27 mouse cellular contexts compared by ENCODE assay signal in the genomic region with DNA sequence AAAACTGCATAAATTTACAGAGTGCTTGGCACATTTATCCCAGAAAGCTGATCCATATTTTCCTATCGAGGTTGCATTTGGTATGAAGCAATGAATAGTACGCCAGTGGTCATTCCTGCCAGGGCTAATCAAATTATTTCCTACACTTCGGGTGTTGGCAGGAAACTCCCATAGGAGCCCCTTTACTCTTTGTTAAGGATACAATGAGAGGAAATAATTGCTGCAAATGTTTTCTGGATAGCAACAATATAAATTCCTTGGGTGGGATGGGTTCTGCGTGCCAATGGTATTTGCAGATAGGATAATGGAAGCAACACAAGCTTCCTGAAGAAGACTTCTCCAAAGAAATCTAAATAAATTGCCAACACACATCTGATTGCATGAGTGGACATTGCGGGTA.
A peak's percentile ranks its signal among the peaks of the same experiment; 100 is the strongest.
DNase-seq lines count a peak whose midpoint lies in the region; ATAC-seq and TF ChIP-seq lines count a peak whose summit lies in the region.
"Had no signal": no experiment of that assay in that cellular context is flagged by ENCODE, and none has a peak within 500 bp of the region (broad histone marks: within the 10 kb centered on the region; RNA-seq: fewer than 3 reads in every experiment).

No protein-coding gene starts in this region.

- no peaks in the 10 kb centered on the region for H3K36me3 ChIP-seq in kidney, adult 2 months (ENCODE audit: control insufficient read depth, insufficient read depth, low read length)
- H3K36me3 ChIP-seq in hindbrain, postnatal 0 days (ENCODE audit: insufficient read depth, low read length): no peaks in the 10 kb centered on the region
- H3K36me3 ChIP-seq: embryonic facial prominence, embryonic 12.5 days; embryonic facial prominence, embryonic 15.5 days; G1E; hindbrain, embryonic 15.5 days had no signal

- no peaks in the 10 kb centered on the region for H3K27me3 ChIP-seq in kidney, adult 2 months (replicated peaks; ENCODE audit: control insufficient read depth, insufficient read depth, low read length)
- H3K27me3 ChIP-seq in hindbrain, postnatal 0 days (ENCODE audit: insufficient read depth, low read length): no peaks in the 10 kb centered on the region
- H3K27me3 ChIP-seq: CH12.LX; embryonic facial prominence, embryonic 12.5 days; embryonic facial prominence, embryonic 15.5 days; hindbrain, embryonic 15.5 days had no signal

- H3K4me3 ChIP-seq in kidney, adult 2 months (ENCODE audit: insufficient read depth, low read depth, low read length): no peak overlapping the region
- no peak overlapping the region for H3K4me3 ChIP-seq in lung, adult 2 months (replicated peaks; ENCODE audit: extremely low read depth, low read depth, low read length)
- no peak overlapping the region for H3K4me3 ChIP-seq in hindbrain, postnatal 0 days (ENCODE audit: low read length)
- H3K4me3 ChIP-seq: embryonic facial prominence, embryonic 12.5 days; embryonic facial prominence, embryonic 15.5 days; gastrocnemius, adult 2 months; hindbrain, embryonic 15.5 days had no signal

- TF ChIP-seq CTCF in kidney, adult 2 months (conservative IDR thresholded peaks at IDR 0.05; ENCODE audit: insufficient read depth, insufficient read length, low read depth, low read length): no peak
- no peak for TF ChIP-seq CTCF in lung, adult 2 months (IDR thresholded peaks at IDR 0.05; ENCODE audit: insufficient read depth, low read length)
- no peak for TF ChIP-seq CTCF in hindbrain, postnatal 0 days (IDR thresholded peaks at IDR 0.05; ENCODE audit: low read depth)

- H3K27ac ChIP-seq in kidney, adult 2 months (ENCODE audit: insufficient read depth, low read depth, low read length): no peak overlapping the region
- H3K27ac ChIP-seq in hindbrain, postnatal 0 days: no peak overlapping the region
- H3K27ac ChIP-seq: embryonic facial prominence, embryonic 12.5 days; embryonic facial prominence, embryonic 15.5 days; gastrocnemius, adult 2 months; hindbrain, embryonic 15.5 days had no signal

- DNase-seq in kidney, adult 2 months: peak; percentile 26
- no peak for DNase-seq in kidney, postnatal 10 days
- peak; percentile 12 for DNase-seq in lung, postnatal 10 days
- DNase-seq in lung, adult 2 months: no peak
- DNase-seq in Muller cell, postnatal 12 days (ENCODE audit: inconsistent ontology term): peak; percentile 70
- peak; percentile 23 for DNase-seq in ZHBTc4 (ENCODE audit: low read depth, low spot score)
- no peak for DNase-seq in adrenal gland, postnatal 36 days
- DNase-seq in hindbrain, postnatal 0 days (ENCODE audit: low spot score): no peak
- DNase-seq: adrenal gland, postnatal 10 days; B cell, adult 2 months; cerebellum, adult 11 months; cerebellum, adult 2 months; cerebellum, adult 9-11 months; cerebellum, postnatal 25 days; forebrain, postnatal 0 days; gastrocnemius, adult 2 months; gastrocnemius, postnatal 14 days; heart, adult 11 months; heart, postnatal 10 days; heart, postnatal 4 days had no signal

- TF ChIP-seq POLR2A in kidney, adult 2 months (IDR thresholded peaks at IDR 0.05; ENCODE audit: low read depth, low read length): no peak
- no peak for TF ChIP-seq POLR2A in lung, adult 2 months (IDR thresholded peaks at IDR 0.05; ENCODE audit: borderline replicate concordance, extremely low read depth, low read depth, low read length)

- no peak for ATAC-seq in hindbrain, postnatal 0 days
- ATAC-seq: forebrain, embryonic 14.5 days; forebrain, postnatal 0 days had no signal

- no peaks in the 10 kb centered on the region for H3K4me1 ChIP-seq in kidney, adult 2 months (ENCODE audit: control insufficient read depth, insufficient read depth, low read length)
- H3K4me1 ChIP-seq in lung, adult 2 months (ENCODE audit: control insufficient read depth, insufficient read depth, low read length): peaks cover 3% of the 10 kb centered on the region; the same call in 1 of the 2 replicates
- no peaks in the 10 kb centered on the region for H3K4me1 ChIP-seq in hindbrain, postnatal 0 days (ENCODE audit: insufficient read depth, low read length)
- H3K4me1 ChIP-seq: embryonic facial prominence, embryonic 12.5 days; embryonic facial prominence, embryonic 15.5 days had no signal

- WGBS in kidney, adult 2 months: 70% methylated on average over 5 of the region's 5 CpGs
- WGBS in lung, adult 2 months: 56% methylated on average over 5 of the region's 5 CpGs
- 68% methylated on average over 5 of the region's 5 CpGs for WGBS in hindbrain, postnatal 0 days

- H3K4me2 ChIP-seq in hindbrain, postnatal 0 days (ENCODE audit: low read depth, low read length): no peak overlapping the region
- H3K4me2 ChIP-seq: embryonic facial prominence, embryonic 12.5 days; embryonic facial prominence, embryonic 15.5 days; heart, embryonic 11.5 days; hindbrain, embryonic 15.5 days had no signal

- no peak overlapping the region for H3K9ac ChIP-seq in hindbrain, postnatal 0 days (replicated peaks; ENCODE audit: low read length)
- H3K9ac ChIP-seq: embryonic facial prominence, embryonic 12.5 days; embryonic facial prominence, embryonic 15.5 days; forebrain, postnatal 0 days; hindbrain, embryonic 15.5 days had no signal

- H3K9me3 ChIP-seq in hindbrain, postnatal 0 days (ENCODE audit: low read length): no peaks in the 10 kb centered on the region
- H3K9me3 ChIP-seq: embryonic facial prominence, embryonic 12.5 days; embryonic facial prominence, embryonic 15.5 days; G1E; hindbrain, embryonic 15.5 days had no signal

Comparison
In these comparisons a context has a peak if more than half of its experiments do, and no peak if none do; other contexts are left out.
1. DNase-seq: peak in kidney, adult 2 months (single experiment), lung, postnatal 10 days (single experiment), Muller cell, postnatal 12 days (single experiment) and ZHBTc4 (single experiment); none in kidney, postnatal 10 days (single experiment), lung, adult 2 months (single experiment), adrenal gland, postnatal 36 days (0 of 2) and hindbrain, postnatal 0 days (single experiment).